Mouse (Mus musculus): ENCODE data around the gene Cflar. TPM values are rescaled to one million over a fixed set of nuclear protein-coding genes. Genes with fewer than 3 reads are reported as not detected.

The Cflar gene
- polyA plus RNA-seq, 2 experiments from 2014 or later, result 158 to 204 TPM

DNA sequence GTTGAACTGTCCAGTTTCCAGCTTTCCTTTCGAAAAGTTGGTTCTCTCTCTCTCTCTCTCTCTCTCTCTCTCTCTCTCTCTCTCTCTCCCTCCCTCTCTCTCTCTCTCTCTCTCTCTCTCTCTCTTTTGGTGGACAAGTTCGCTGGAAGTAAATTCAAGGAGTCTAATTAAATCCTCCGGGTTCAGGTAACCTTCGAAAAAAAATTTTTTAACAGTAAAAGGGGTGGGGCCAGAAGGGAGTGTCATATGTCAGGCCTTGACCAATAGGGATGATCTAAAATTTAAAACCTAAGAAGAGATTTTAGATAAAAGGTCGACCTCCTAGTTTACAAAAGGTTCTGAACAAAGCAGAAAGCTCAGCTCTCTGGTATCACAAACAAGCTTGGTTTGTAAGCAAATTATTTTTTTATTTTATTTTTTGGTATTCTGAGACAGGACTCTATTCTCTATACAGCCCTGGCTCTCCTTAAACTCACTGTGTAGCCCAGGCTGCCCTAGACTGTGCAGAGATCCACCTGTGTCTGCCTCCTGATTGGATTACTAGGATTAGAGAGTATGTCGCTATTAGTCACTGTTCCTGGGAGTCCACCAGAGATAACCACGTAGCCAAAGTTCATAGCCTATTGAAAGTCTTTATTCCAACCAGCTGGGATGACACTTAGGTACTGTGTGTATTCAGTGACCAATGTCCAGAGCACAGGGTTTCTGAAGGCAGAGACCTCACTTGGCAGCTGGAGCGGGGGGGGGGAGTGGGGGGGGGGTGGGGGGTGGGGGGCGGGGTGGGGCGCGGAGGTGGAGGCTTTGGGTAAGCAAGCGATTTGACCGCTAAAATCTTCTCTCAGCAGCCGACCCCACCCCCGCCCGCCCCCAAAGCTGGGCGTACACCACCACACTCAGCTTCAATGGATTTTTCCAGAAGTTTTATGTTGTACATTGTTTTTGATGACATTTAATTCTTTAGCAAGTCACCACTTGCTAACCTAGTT lies 1.1 kb downstream of the Cflar start:
- ATAC-seq, result peak; percentile 72

DNA sequence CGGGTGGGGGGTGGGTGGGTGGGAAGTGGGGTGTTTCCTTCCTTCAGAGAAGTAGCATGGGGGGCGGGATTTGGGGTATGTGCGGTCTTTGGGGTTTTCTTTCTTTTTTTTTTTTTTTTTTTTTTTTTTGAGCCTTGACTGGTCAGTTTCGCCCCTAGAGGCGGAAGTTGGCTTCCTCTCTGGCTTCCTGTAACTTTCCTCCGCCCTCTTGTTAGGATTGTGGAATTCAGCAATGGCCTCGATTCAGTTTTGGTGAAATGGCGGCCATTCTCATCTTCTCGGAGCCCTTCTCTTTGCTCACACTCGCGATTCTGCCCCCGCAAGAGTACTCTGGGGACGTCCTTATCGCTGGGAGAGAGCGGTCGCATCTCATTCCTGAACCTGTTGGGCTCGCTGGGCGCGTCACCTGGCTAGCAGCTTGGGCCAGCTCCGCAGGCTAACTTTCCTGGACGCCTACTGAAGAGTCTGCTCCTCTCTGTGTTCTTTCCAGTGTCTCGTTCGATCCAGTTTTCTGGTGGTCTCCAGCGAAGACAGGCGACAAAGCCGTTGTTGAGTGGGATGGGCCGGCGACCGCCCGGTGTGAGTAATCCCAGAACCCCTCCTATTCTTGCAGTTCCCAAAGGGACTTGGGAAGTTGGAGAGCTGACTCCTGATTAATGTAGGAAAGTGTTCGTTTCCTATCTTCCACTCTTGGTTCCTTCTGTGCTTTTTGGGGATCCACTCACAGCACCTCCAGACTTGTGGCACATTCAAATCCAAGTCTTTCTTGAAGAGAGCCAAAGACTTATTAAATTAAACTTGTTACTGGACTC lies 2.0 kb downstream of the Cflar start:
- ATAC-seq, result no peak

DNA sequence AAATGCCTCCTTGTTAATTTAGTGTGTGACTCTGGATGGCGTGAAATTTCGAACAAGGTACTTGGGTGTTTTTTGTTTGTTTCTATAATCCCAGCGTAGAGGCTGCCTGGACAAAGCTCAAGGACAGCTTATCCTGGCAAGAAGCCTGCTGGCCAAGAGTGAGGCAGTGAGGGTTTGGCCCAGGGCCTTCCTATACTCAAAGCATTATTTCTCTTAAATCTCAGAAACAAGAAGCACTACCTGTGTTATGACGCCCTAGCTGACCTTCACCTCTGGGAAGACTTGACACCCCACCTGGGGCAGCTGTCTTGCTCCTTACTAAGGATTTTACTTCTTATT lies 2.6 kb downstream of the Cflar start:
- no peak for ATAC-seq

DNA sequence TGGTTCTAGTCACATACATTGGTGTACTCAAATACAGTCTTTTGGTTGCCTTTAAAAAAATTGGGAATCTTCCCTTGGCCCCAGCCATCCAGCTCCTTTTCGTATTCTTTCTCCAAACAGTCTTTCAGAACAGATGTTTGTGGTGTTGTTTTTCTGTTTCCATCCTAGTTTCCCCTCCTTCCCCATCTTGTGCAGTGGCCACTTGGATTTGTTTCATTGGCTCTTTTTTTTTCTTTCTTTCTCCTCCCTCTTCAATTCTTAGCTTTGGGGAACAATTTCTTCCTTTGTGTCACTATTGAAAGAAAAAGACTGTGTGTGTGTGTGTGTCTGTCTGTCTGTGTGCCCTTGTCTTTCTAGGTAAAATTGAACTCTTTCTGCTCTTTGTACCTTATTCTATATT lies 3.1 kb downstream of the Cflar start:
- no peak for ATAC-seq

DNA sequence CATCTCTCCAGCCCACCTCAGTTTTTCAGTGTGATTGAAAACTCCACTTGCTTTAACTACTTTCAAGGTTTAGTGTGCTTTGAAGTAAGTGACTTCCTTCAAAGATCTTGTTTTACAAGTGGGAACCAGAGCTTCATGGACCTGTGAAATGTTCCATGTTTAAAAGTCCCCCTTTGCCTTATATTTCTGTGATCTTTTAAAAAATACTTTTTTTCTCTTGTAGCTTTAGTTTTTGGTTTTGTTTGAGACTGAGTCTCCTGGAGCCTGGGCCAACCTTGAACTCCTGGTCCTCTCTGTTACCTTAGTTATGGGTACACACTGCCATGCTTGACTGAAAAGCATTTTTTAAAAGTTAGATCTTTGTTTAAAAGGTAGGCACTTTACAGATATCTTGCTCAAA lies 4.2 kb downstream of the Cflar start:
- ATAC-seq, result no peak

DNA sequence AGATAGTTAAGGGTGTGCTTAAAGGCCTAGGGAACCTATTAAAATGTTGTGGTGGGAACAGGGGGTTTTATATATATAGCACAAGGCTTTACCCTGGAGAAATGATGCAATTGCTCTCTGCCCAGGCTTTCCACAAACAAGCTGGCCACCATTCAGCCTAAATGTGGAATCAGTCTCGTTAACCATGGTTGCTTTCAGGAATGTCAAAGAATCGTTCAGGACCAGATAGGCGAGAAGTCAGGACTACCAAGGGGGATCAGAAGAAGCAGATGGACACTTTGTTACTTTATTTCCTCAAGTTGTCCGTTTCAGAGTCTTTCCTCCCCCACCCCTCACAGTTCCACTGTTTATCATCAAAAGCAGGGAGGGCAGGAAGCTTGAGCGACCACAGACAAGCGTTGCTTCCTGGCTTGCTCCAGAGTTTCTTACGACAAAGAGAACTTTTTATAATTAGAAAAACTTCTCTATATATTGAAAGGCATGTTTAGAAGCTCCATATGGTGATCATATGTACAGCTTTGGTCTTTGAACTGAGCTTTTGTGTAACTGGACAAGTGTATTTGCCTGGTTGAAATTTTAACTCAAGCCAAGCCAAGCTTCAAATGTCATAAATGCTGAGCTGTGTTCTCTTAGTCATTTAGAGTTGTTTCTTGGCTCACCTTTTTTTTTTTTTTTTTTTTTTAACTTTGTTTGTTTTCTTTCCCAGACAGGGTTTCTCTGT lies 5.0 kb downstream of the Cflar start:
- ATAC-seq, result no peak

DNA sequence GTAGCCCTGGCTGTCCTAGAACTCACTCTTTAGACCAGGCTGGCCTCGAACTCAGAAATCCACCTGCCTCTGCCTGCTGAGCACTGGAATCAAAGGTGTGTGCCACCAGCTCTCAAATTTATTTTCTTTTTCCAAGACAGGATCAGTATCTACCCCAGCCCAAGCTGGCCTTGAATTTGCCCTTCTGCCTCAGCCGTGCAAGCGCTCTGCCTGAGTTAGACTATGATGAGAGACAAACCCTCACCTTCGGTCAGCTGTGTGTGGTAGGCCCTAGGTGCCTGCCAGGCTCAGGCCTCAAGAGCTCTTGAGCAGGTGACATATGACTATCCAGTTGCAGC lies 5.5 kb downstream of the Cflar start:
- ATAC-seq, result no peak

DNA sequence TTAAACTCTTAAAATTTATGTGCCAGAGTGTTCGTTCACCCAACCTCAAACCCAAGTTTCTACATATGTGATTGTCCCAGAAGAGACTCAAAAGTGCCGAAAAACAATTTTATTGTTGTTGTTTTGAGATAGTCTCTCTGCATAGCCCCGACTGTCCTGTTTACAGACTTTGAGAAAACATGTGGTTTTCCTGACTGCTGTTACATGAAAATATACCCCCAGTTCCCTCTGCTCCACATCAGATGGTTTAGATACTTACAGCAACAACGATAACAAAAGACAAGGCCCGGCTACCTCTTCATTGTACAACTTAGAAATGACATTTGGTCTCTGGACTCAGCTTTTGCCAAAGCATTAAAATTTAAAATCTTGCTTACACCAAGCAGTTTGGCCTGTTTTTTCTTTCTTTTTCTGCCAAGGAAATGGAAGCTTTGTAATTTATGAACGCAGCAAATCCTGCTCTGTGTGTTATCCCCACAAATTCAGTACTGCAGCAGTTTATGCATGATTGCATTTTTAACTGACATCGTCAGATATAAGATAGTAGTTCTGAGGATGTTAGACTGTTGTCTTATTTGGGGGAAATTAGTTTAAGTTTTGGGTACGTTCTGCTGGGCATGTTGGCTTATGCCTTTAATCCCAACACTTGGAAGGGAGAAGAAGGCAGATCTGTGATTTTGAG lies 6.4 kb downstream of the Cflar start:
- no peak for ATAC-seq

DNA sequence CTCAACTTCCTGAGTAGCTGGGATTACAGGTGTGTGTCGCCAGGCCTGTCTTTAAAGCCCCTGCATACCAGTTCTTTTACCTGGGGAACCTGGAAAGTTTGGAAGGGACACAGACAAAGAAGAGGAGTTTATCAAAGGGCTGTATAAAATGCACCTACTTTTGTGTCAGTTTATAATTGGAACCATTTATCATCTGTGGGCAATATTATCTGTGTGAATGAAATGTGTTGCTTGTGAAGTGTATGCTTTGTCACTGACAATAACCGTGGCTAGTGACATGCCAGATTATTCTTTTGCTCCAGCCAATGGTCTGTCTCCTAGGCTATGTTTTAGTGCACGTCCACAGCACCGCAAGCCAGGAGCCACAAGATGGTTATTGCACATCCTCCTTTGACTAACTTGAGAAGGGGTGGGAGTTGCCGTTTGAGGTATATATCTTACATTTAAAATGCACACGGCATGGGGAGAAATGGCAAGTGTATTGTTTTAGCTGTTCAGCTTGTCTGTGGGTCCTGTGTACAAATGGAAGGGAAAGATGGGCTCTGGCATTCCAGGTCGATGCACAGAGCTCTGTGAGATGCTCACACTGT lies 8.1 kb downstream of the Cflar start:
- ATAC-seq, result peak; percentile 2

DNA sequence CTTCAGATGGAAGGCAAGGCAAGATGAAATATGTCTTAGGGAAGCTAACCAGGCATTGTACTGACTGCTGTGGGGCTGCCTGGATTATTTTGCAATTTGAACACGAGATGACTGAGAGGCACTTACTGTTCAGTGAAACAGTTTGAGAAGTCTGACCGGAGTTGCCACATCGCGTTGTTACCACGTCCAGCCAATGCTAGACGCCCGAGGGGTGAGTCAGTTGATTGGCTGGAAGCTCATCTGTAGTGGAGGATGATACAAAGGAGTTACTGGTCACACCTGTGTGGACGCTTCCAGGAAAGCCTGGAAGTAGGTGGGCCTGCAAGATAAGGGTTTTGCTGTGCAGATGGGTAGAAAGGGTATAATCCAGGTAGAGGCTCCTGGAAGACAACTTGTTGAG lies 8.8 kb downstream of the Cflar start:
- ATAC-seq, result no peak

DNA sequence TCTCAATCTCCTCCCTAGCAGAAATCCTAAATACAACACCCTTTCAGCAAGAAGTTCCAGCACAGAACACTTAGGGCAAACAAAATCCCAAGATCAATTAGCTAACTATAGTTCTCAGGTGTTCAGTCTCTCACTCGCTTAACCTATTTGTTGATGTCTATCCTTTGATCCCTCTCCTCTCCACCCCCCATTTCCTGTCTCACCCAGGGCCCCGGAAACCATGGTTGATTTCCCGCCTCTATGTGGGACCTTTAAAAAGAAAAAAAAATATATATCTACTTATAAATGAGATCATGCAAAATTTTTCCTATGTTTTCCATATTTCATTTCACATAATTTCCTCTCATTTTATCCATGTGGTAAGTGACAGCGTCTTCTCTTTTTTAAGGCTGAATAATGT lies 9.7 kb downstream of the Cflar start:
- peak; percentile 78 for ATAC-seq

DNA sequence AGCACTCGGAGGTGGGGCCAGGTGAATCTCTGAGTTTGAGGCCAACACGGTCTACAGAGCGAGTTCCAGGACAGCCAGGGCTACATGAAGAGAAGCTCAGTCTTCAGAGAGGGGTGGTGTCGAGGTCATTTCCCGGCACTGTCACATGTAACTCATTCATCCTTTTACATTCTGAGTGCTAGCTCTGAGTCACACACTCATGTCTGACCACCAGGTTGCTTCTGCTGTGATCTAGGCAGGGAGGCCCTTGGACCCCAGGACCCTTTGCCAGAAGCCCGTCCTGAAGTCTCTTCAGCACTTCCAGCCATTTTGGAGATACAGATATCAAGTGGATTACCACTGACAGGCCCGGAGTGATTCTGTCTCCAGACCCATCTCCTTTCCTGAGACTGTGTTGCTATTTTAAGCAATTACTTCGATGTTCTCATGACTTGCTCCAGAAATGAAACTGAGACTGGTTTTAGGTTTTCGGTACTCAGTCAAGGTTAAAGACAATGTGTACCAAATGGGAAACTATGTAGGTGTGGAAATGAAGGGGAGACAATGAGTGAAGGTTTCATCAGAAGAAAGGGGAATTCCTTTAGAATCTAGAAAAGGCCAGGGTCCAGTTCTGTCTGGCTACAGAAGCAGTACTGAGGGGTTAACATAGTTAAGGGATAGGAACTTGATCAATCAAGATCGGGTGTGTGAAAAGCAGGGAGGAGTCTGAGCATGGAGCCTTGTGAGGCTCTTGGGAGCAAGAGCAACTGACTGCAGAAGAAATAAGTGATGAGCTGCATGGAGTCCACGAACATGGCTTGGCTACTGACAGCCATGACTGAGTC lies 11.0 kb downstream of the Cflar start:
- peak; percentile 25 for ATAC-seq

DNA sequence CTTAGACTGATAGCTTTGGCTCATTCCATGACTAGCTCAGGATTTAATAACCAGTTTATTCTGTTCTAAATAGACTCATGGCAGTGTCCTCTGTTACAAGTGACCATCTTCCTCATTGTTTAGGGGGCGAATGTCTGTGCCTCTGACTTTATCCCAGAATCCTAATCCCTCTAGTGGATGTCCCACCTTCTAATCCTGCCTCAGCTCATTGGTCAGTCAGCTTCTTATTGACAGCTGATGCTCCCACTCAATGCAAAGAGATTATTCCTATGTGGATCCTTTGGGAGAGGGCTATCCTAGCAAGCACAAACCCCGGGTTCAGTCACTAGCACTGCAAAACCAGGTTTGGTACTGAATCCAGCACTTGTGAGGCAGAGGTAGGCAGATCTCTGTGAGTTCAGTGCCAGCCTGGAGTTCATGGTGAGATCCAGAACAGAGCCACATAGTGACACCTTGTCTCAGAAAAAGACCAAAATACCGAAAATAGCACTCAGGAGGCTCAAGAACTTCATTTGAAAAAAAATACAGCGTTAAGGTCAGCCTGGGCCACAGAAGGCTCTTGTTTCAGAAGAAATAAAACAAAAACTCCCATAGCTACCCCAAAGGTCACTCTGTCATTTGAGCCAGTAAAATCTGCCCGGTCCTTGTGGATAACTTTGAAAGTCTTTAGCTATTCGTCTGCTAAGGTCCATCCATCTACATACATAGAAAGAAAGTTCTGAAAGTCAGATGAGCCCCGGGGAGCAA lies 11.9 kb downstream of the Cflar start:
- no peak for ATAC-seq

DNA sequence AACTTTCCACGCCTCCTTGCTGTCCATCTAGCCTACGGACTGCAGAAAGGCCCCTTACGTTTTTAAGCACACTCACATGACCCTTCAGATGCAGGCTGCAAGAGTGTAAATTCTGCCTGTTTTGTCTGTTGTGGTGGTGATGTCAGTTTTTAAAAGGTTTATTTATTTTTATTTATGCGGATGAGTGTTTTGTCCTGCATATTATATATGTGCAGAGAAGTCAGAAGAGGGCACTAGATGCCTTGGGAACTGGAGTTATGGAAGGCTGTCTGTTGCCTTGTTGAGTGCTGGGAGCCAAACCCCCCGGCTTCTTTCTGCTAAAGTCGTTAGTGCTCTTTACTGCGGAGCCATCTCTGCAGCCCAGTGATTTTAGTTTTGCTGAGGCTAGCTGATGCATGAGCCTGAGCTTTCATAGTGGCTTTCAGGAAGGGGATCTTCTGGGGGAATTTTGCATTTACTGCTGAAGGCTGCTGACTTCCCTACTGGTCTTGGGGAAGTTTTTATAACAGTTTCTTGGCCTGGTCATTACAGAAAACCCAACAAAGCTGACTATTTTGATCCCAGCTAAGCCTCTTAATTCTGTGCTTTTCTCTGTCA lies 12.6 kb downstream of the Cflar start:
- no peak for ATAC-seq

DNA sequence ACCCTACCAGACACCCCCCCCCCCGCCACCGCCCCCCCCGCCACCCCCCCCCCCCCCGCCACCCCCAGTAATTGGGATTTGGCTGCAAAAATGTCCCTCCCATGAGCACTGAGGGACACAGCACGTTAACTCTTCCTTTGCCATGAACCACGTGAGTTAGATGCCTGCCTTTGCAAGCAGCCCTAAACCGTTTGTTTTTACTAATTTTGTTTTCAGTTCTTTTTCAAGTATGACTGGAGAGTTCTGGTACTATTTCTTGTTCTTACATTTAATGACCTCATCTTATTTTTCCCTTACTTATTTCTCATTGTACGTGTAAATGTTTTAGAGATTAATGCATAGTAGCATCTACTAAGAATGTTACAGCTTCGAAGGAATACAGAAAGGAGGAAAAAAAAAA lies 13.2 kb downstream of the Cflar start:
- ATAC-seq, result no peak

DNA sequence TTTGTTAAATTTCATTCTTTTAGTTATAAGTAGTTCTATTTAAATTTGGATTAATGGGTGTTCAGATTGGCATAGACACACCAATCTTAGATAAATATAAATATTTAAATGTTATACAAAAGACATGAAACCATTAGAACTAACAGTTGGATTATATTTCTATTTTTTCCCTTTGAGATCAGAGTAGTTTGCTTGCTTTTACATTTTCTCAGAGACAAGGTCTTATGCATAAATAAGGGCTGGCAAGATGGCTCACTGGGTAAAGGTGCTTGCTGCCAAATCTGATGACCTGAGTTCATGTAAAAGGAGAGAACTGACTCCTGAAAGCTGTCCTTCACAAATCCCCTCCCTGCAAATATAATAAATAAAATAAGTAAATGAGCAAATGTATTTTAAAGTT lies 13.8 kb downstream of the Cflar start:
- ATAC-seq, result no peak

DNA sequence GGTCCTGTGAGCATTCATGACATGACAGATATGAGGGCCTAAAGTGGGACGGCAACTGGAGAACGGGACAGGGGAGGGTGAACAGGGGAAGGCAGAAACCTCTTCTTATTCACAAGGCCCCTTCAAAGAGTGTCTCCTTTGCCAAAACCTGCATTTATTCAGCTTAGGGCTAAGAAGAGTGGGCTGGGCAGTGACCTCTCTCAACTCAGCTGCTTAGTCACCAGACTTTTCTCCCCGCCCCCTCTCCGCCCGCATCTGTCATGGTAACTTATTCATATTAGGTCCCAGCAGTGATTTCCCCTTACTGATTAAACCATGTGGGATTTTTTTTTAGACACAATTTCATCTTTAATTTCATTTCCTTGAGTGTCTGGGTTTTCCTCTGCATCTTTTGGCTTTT lies 14.5 kb downstream of the Cflar start:
- ATAC-seq, result peak; percentile 35

DNA sequence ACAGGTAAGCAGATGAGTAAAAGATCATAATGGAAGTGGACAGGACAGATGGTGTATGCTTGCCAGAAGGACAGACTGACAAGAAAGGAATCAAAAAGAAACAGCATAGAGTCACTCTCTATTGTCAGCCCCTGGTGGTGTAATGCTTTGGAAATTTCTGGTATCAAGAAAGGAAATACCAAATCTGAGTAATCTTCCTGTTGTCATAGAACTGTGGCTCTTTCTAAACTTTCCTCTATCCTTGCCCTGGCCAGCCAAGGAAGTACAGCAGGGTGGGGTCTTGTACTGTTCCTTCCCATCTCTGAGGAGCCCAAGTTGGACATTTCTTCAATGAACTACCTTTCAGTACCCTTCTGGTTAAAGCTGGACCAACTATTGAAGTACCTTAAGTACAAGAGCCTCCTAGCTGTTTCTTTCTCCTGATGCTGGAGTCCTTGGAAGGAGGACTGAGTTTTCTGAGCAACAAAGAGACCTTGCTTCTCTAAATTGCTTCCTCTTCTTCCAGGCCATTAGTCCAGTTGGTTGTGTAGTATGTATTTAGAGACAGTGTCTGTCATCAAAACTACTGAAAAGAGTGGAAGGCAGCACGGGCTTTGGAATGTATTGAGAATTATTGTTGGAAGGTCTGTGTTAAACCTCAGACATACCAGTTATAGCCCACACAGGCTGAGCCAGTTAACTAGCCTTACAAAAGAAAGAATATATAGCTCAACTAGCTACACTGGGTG lies 15.9 kb downstream of the Cflar start:
- peak; percentile 38 for ATAC-seq

Measured in CD4-positive, CD25-positive, alpha-beta regulatory T cell, adult 4 months (primary cell).